Mouse (Mus musculus): ENCODE measurements at regions not wholly inside any gene's neighbourhood (a gene's known extent, or its start where the extent isn't known, plus 50 kb on each side); places are given as distances from the start of the nearest gene placed in this dataset.

DNA sequence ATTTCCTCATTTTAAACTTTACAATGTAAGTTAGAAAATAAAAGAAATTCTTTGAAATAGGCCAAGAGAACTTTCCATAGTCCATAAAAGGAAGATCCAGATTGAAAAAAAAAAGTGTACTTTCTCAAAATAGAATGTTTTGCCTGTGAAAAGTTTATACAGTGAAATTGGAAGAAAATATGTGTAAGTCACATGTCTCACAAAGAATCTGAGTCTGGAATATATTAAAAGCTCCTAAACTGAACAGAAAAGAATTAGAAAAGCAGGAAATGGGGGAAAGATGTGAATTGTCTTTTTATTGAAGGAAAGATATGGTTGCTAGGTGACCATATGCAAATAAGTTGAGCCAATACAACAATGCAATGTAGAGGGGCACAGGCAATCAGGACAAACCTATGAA is 197.7 kb upstream of the Gm20594 start:
- no peak for DNase-seq (ENCODE audit: low spot score in 2 of 2)

DNA sequence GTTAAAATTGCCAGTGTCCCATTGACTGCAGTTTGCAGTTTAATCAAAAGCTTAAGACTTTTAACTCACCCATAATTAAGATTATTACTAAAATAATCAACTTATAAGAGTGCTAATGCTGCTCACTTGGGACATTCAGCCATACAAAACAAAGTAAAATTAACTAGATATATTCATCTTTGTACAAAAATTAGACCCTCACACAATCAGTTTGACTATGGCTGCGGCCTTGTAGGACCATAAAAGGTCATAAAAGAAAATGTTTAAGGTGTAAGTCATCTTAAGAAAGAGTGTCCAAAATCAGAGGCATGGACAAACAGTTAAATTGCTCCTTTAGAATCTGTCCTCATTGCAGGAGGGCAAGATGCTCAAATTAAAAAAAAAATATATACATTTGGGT is 186.0 kb upstream of the Gm20594 start:
- DNase-seq (ENCODE audit: low spot score in 2 of 2), result peak; percentile 9 to 22

- no peak for DNase-seq (ENCODE audit: low spot score in 2 of 2)
Measured at GRCm38 (mm10) chr6:79651286-79651685, 166.4 kb upstream of the Gm20594 start.
